ENCODE assay signal across 8 mouse cellular contexts in genomic region chr2:122312722-122313417, GRCm38 (mm10). TPM values are rescaled to one million over a fixed set of nuclear protein-coding genes. Genes with fewer than 3 reads are reported as not detected.
DNase-seq lines count a peak whose midpoint lies in the region; ATAC-seq and TF ChIP-seq lines count a peak whose summit lies in the region.

No protein-coding gene starts in this region.

- peak overlapping the region; percentile 61 for H3K4me2 ChIP-seq in embryonic facial prominence, embryonic 14.5 days (ENCODE audit: low read depth, low read length)
- H3K4me2 ChIP-seq in heart, embryonic 13.5 days, result peak overlapping the region; percentile 66
- peak overlapping the region; percentile 52 for H3K4me2 ChIP-seq in kidney, postnatal 0 days (ENCODE audit: low read length)

- DNase-seq in ES-CJ7 (ENCODE audit: low read depth, low spot score), result peak; percentile 87
- peak; percentile 77 for DNase-seq in embryonic facial prominence, embryonic 14.5 days (ENCODE audit: low spot score)
- peak; percentile 70 for DNase-seq in kidney, postnatal 0 days (ENCODE audit: low spot score)
- DNase-seq in lung, postnatal 10 days, result peak; percentile 70
- DNase-seq in retina, adult 2 months (ENCODE audit: low read depth, low spot score), result peak; percentile 18
- DNase-seq in urinary bladder, postnatal 25 days (ENCODE audit: low spot score), result peak; percentile 74

- H3K27ac ChIP-seq in bone marrow, adult 2 months (ENCODE audit: control insufficient read depth, insufficient read depth, low read depth, low read length, poor library complexity), result no peak overlapping the region
- no peak overlapping the region for H3K27ac ChIP-seq in embryonic facial prominence, embryonic 14.5 days (replicated peaks; ENCODE audit: low read depth, low read length)
- H3K27ac ChIP-seq in heart, embryonic 13.5 days (replicated peaks), result no peak overlapping the region
- no peak overlapping the region for H3K27ac ChIP-seq in kidney, postnatal 0 days

- ATAC-seq in embryonic facial prominence, embryonic 14.5 days (ENCODE audit: low read depth), result peak; percentile 47; the same call in 1 of the 2 replicates
- ATAC-seq in heart, embryonic 13.5 days (ENCODE audit: extremely low read depth, insufficient number of reproducible peaks, low FRiP score, low TSS enrichment), result no peak
- peak; percentile 52; the same call in 1 of the 2 replicates for ATAC-seq in kidney, postnatal 0 days (replicated peaks; ENCODE audit: low FRiP score, low read depth)

- TF ChIP-seq CTCF in bone marrow, adult 2 months (IDR thresholded peaks at IDR 0.05; ENCODE audit: control insufficient read depth, insufficient read depth, low read length), result peak; percentile 74
- TF ChIP-seq CTCF in kidney, postnatal 0 days (IDR thresholded peaks at IDR 0.05; ENCODE audit: low read depth), result peak; percentile 74

- peaks cover 56% of the 10 kb centered on the region for H3K27me3 ChIP-seq in embryonic facial prominence, embryonic 14.5 days (replicated peaks; ENCODE audit: control insufficient read depth, insufficient read depth, low read length)
- peaks cover 98% of the 10 kb centered on the region for H3K27me3 ChIP-seq in heart, embryonic 13.5 days (replicated peaks)
- peaks cover 25% of the 10 kb centered on the region for H3K27me3 ChIP-seq in kidney, postnatal 0 days (ENCODE audit: insufficient read depth, low read length)

- no peaks in the 10 kb centered on the region for H3K4me1 ChIP-seq in bone marrow, adult 2 months (ENCODE audit: control insufficient read depth, insufficient read depth, low read length)
- peaks cover 8% of the 10 kb centered on the region; the same call in 1 of the 2 replicates for H3K4me1 ChIP-seq in embryonic facial prominence, embryonic 14.5 days (ENCODE audit: control insufficient read depth, insufficient read depth, low read length)
- peaks cover 10% of the 10 kb centered on the region for H3K4me1 ChIP-seq in heart, embryonic 13.5 days
- H3K4me1 ChIP-seq in kidney, postnatal 0 days (replicated peaks; ENCODE audit: insufficient read depth, low read length), result no peaks in the 10 kb centered on the region; the same call in 1 of the 2 replicates

- TF ChIP-seq POLR2A in bone marrow, adult 2 months (IDR thresholded peaks at IDR 0.05; ENCODE audit: borderline replicate concordance, control insufficient read depth, low read depth, low read length), result no peak

- no peak overlapping the region for H3K9ac ChIP-seq in embryonic facial prominence, embryonic 14.5 days (ENCODE audit: low read depth, low read length)
- no peak overlapping the region for H3K9ac ChIP-seq in heart, embryonic 13.5 days
- H3K9ac ChIP-seq in kidney, postnatal 0 days (ENCODE audit: low read depth, low read length), result no peak overlapping the region

- H3K36me3 ChIP-seq in embryonic facial prominence, embryonic 14.5 days (ENCODE audit: control insufficient read depth, insufficient read depth, low read length), result no peaks in the 10 kb centered on the region
- no peaks in the 10 kb centered on the region for H3K36me3 ChIP-seq in heart, embryonic 13.5 days
- no peaks in the 10 kb centered on the region for H3K36me3 ChIP-seq in kidney, postnatal 0 days (ENCODE audit: insufficient read depth, low read length)

- H3K9me3 ChIP-seq in embryonic facial prominence, embryonic 14.5 days (ENCODE audit: control insufficient read depth, low read length), result no peaks in the 10 kb centered on the region
- H3K9me3 ChIP-seq in heart, embryonic 13.5 days, result no peaks in the 10 kb centered on the region
- no peaks in the 10 kb centered on the region for H3K9me3 ChIP-seq in kidney, postnatal 0 days (replicated peaks; ENCODE audit: low read length)

- WGBS in bone marrow, adult 2 months, result 4% methylated on average over 27 of the region's 27 CpGs
- 3% methylated on average over 27 of the region's 27 CpGs for WGBS in embryonic facial prominence, embryonic 14.5 days
- 3% methylated on average over 27 of the region's 27 CpGs for WGBS in heart, embryonic 13.5 days
- whole genome bisulfite sequencing in kidney, postnatal 0 days, result 4% methylated on average over 27 of the region's 27 CpGs

- H3K4me3 ChIP-seq in bone marrow, adult 2 months (replicated peaks; ENCODE audit: control insufficient read depth, low read depth, low read length), result no peak overlapping the region
- peak overlapping the region; percentile 32 for H3K4me3 ChIP-seq in embryonic facial prominence, embryonic 14.5 days (ENCODE audit: low read depth, low read length)
- peak overlapping the region; percentile 40 for H3K4me3 ChIP-seq in heart, embryonic 13.5 days
- H3K4me3 ChIP-seq in kidney, postnatal 0 days (replicated peaks; ENCODE audit: low read depth, low read length), result peak overlapping the region; percentile 16

RNA-seq across cellular contexts. Expression of gene Duoxa1, which starts 0.7 kb away (rescaled TPM):
- polyA plus RNA-seq in bone marrow, adult 2 months (2011; ENCODE audit: insufficient read depth, insufficient read length, low replicate concordance, missing spikeins), result not detected in 2 replicates
- 3.6 and 4.2 TPM in 2 replicates for polyA plus RNA-seq in embryonic facial prominence, embryonic 14.5 days (2014; fragmentation: Nextera tagmentation; extraction: Ambion mirVana)
- polyA plus RNA-seq in heart, embryonic 13.5 days (2015; fragmentation: Nextera tagmentation; extraction: Ambion mirVana), result 0.09 TPM in 1 of 2 replicates, not detected in the other
- 0.15 TPM in 1 of 2 replicates, not detected in the other for polyA plus RNA-seq in kidney, postnatal 0 days (2015; fragmentation: Nextera tagmentation; extraction: Ambion mirVana)

RNA-seq across cellular contexts. Expression of gene Duox1, which starts 2.6 kb away (rescaled TPM):
- not detected in 2 replicates for polyA plus RNA-seq in bone marrow, adult 2 months (2011; ENCODE audit: insufficient read depth, insufficient read length, low replicate concordance, missing spikeins)
- 0.34 and 0.67 TPM in 2 replicates for polyA plus RNA-seq in embryonic facial prominence, embryonic 14.5 days (2014; fragmentation: Nextera tagmentation; extraction: Ambion mirVana)
- 0.03 TPM in 1 of 2 replicates, not detected in the other for polyA plus RNA-seq in heart, embryonic 13.5 days (2015; fragmentation: Nextera tagmentation; extraction: Ambion mirVana)
- polyA plus RNA-seq in kidney, postnatal 0 days (2015; fragmentation: Nextera tagmentation; extraction: Ambion mirVana), result not detected in 2 replicates

RNA-seq across cellular contexts. Expression of gene Duoxa2, which starts 14.2 kb away (rescaled TPM):
- polyA plus RNA-seq in bone marrow, adult 2 months (2011; ENCODE audit: insufficient read depth, insufficient read length, low replicate concordance, missing spikeins), result not detected in 2 replicates
- polyA plus RNA-seq in embryonic facial prominence, embryonic 14.5 days (2014; fragmentation: Nextera tagmentation; extraction: Ambion mirVana), result 0.71 TPM in 1 of 2 replicates, not detected in the other
- not detected in 2 replicates for polyA plus RNA-seq in heart, embryonic 13.5 days (2015; fragmentation: Nextera tagmentation; extraction: Ambion mirVana)
- polyA plus RNA-seq in kidney, postnatal 0 days (2015; fragmentation: Nextera tagmentation; extraction: Ambion mirVana), result not detected in 2 replicates

RNA-seq across cellular contexts. Expression of gene Duox2, which starts 14.6 kb away (rescaled TPM):
- not detected in 2 replicates for polyA plus RNA-seq in bone marrow, adult 2 months (2011; ENCODE audit: insufficient read depth, insufficient read length, low replicate concordance, missing spikeins)
- polyA plus RNA-seq in embryonic facial prominence, embryonic 14.5 days (2014; fragmentation: Nextera tagmentation; extraction: Ambion mirVana), result 0.04 and 0.14 TPM in 2 replicates
- polyA plus RNA-seq in heart, embryonic 13.5 days (2015; fragmentation: Nextera tagmentation; extraction: Ambion mirVana), result 0.06 and 0.17 TPM in 2 replicates
- polyA plus RNA-seq in kidney, postnatal 0 days (2015; fragmentation: Nextera tagmentation; extraction: Ambion mirVana), result 0.04 TPM in 2 replicates

RNA-seq across cellular contexts. Expression of gene Shf, which starts 56.1 kb away (rescaled TPM):
- polyA plus RNA-seq in bone marrow, adult 2 months (2011; ENCODE audit: insufficient read depth, insufficient read length, low replicate concordance, missing spikeins), result 9.6 and 14.7 TPM in 2 replicates
- polyA plus RNA-seq in embryonic facial prominence, embryonic 14.5 days (2014; fragmentation: Nextera tagmentation; extraction: Ambion mirVana), result 5.5 and 6.4 TPM in 2 replicates
- 1.8 and 2.3 TPM in 2 replicates for polyA plus RNA-seq in heart, embryonic 13.5 days (2015; fragmentation: Nextera tagmentation; extraction: Ambion mirVana)
- 1.3 and 2.3 TPM in 2 replicates for polyA plus RNA-seq in kidney, postnatal 0 days (2015; fragmentation: Nextera tagmentation; extraction: Ambion mirVana)

Comparison
In these comparisons a context has a peak if more than half of its experiments do, and no peak if none do; other contexts are left out.
1. DNase-seq: peak in every context shown above with its lines; median percentile 87 in ES-CJ7; 77 in embryonic facial prominence, embryonic 14.5 days; 74 in urinary bladder, postnatal 25 days; 70 in kidney, postnatal 0 days; 70 in lung, postnatal 10 days; 18 in retina, adult 2 months.